Mouse (Mus musculus) bone marrow macrophage, adult 2 months (primary cell): Measurements from ENCODE around the gene Wdr75.

ENCODE experiments used
- CTCF ChIP-seq: IDR thresholded peaks from 2 replicates; pipeline ENCODE4 v1.5.1; 2012; ENCODE audit warnings: low read depth, mild to moderate bottlenecking, low read length, moderate library complexity
- POLR2A ChIP-seq: IDR thresholded peaks from 2 replicates; pipeline ENCODE4 v1.6.1; 2012; ENCODE audit warnings: mild to moderate bottlenecking, low read depth, low read length, borderline replicate concordance

GRCm38 (mm10) chr1:45864564-45865014 is 69.6 kb downstream of the Wdr75 start:
- TF ChIP-seq POLR2A (no peak), CTCF (no peak)
